Mouse (Mus musculus) monocyte, adult 5-6 weeks (primary cell): ENCODE data around the gene Dnph1. TPM values are rescaled to one million over a fixed set of nuclear protein-coding genes. Genes with fewer than 3 reads are reported as not detected.
A peak's percentile ranks its signal among the peaks of the same experiment; 100 is the strongest.

Source experiments
- ATAC-seq: fragments of 153-309, 156-312 bp; replicated peaks from 2 replicates; pipeline ENCODE4 v1.8.0; 2017; ENCODE audit warnings: mild to moderate bottlenecking; ENCODE audit not compliant: low TSS enrichment, insufficient number of reproducible peaks, severe bottlenecking, poor library complexity, low FRiP score
- total RNA-seq: library from RNA; stranded (forward); fragments of 200-1000, 200-491, 200-594 nt; gene quantifications from 3 replicates; pipeline ENCODE4 v1.2.3, GENCODE M21; 2017

Gene Dnph1
- not detected in 3 replicates for total RNA-seq

GRCm38 (mm10) chr17:46496623-46497434, at the start of gene Dnph1:
Gene Dnph1, plus strand, starts transcription at chr17:46496711.
- 0 out of 2 replicates have a peak, but pooled peaks have one; percentile 34 for ATAC-seq

- ATAC-seq: no peak
Measured at GRCm38 (mm10) chr17:46452683-46453082, 43.8 kb upstream of the Dnph1 start.

- ATAC-seq: no peak
Measured at GRCm38 (mm10) chr17:46453302-46453948, 43.1 kb upstream of the Dnph1 start.

- ATAC-seq: no peak
Measured at GRCm38 (mm10) chr17:46453970-46454411, 42.5 kb upstream of the Dnph1 start.

GRCm38 (mm10) chr17:46454539-46454938, 42.0 kb upstream of the Dnph1 start:
- no peak for ATAC-seq

GRCm38 (mm10) chr17:46455110-46455691, 41.3 kb upstream of the Dnph1 start:
- ATAC-seq: no peak

- ATAC-seq: no peak
Measured at GRCm38 (mm10) chr17:46457791-46458190, 38.7 kb upstream of the Dnph1 start.

- ATAC-seq: no peak
Measured at GRCm38 (mm10) chr17:46458439-46458838, 38.1 kb upstream of the Dnph1 start.

GRCm38 (mm10) chr17:46460673-46461072, 35.8 kb upstream of the Dnph1 start:
- ATAC-seq: no peak

GRCm38 (mm10) chr17:46461347-46461746, 35.2 kb upstream of the Dnph1 start:
- no peak for ATAC-seq

GRCm38 (mm10) chr17:46462226-46462625, 34.3 kb upstream of the Dnph1 start:
- no peak for ATAC-seq

GRCm38 (mm10) chr17:46467830-46468229, 28.7 kb upstream of the Dnph1 start:
- no peak for ATAC-seq

GRCm38 (mm10) chr17:46476601-46477000, 19.9 kb upstream of the Dnph1 start:
- no peak for ATAC-seq

- ATAC-seq: no peak
Measured at GRCm38 (mm10) chr17:46477286-46477685, 19.2 kb upstream of the Dnph1 start.

- ATAC-seq: no peak
Measured at GRCm38 (mm10) chr17:46483561-46484001, 12.9 kb upstream of the Dnph1 start.

- peak; percentile 44 for ATAC-seq
Measured at GRCm38 (mm10) chr17:46484021-46484431, 12.5 kb upstream of the Dnph1 start.

- peak; percentile 52 for ATAC-seq
Measured at GRCm38 (mm10) chr17:46484461-46484875, 12.0 kb upstream of the Dnph1 start.

GRCm38 (mm10) chr17:46486995-46487394, 9.5 kb upstream of the Dnph1 start:
- ATAC-seq: no peak

- ATAC-seq: no peak
Measured at GRCm38 (mm10) chr17:46487431-46487830, 9.1 kb upstream of the Dnph1 start, which contains the start of gene Ttbk1. Gene Ttbk1, minus strand, starts transcription at chr17:46487675.
